Mouse (Mus musculus) heart, postnatal 0 days (tissue): ENCODE data around the gene Sebox.

Source experiments
- CTCF ChIP-seq: IDR thresholded peaks from 2 replicates; pipeline ENCODE4 v1.5.1; 2016; ENCODE audit warnings: antibody characterized with exemption, control low read depth, low read depth
- EP300 ChIP-seq: IDR thresholded peaks from 2 replicates; pipeline ENCODE4 v1.6.1; 2016; ENCODE audit warnings: antibody characterized with exemption, low read depth

DNA sequence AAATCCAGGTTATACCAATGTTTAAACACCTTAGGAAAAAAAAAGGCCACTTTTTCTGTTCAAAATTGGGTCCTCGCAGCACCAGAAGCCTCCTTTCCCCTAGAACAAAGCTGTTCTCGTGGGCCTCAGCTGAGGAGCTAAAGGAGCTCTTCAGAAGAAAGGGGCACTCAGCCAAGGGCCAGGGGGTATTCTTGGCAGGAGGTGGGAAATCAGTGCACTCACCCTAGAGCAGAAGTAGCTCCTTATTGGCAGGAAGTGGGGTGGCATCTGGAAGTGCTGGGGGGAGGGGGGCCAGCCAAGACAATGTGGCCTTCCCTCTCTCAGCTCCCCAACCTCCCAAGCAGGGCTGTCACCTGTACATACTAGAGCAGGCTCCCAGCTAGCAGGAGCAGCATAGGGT lies 21.6 kb downstream of the Sebox start:
- TF ChIP-seq CTCF (no peak), EP300 (no peak)
